Mouse (Mus musculus): ENCODE measurements around the gene Gpr107. TPM values are rescaled to one million over a fixed set of nuclear protein-coding genes. Genes with fewer than 3 reads are reported as not detected.

Gene Gpr107
- total RNA-seq, 2 experiments from 2014 or later: 24.7 to 25.2 TPM

- no peak for DNase-seq
- intact Hi-C loops (cut with DNase I; ENCODE audit: low total_unique reads): no loop called here
Measured at GRCm38 (mm10) chr2:31260549-31260948, 108.4 kb downstream of the Gpr107 start.

GRCm38 (mm10) chr2:31263039-31263461, 110.9 kb downstream of the Gpr107 start:
- DNase-seq: peak; percentile 20
- intact Hi-C loops (cut with DNase I; ENCODE audit: low total_unique reads): no loop called here

GRCm38 (mm10) chr2:31263746-31264378, 111.7 kb downstream of the Gpr107 start:
- intact Hi-C loops (cut with DNase I; ENCODE audit: low total_unique reads): no loop called here
- peak; percentile 84 for DNase-seq

GRCm38 (mm10) chr2:31267447-31267846, 115.3 kb downstream of the Gpr107 start:
- intact Hi-C loops (cut with DNase I; ENCODE audit: low total_unique reads): no loop called here
- DNase-seq: no peak

Other genes with a start within 250 kb of the Gpr107 start
- gene Ptges, start 222.5 kb upstream of the Gpr107 start, total RNA-seq (2021): 1 to 10 TPM; 6.3 to 9.7 TPM
- 10 to 100 TPM; 17.7 to 18.7 TPM for gene Tor1b, start 199.4 kb upstream of the Gpr107 start, total RNA-seq (2021)
- 10 to 100 TPM; 11.2 to 11.7 TPM for gene Tor1a, start 184.4 kb upstream of the Gpr107 start, total RNA-seq (2021)
- 10 to 100 TPM; 16.1 to 17.4 TPM for gene BC005624, start 170.1 kb upstream of the Gpr107 start, total RNA-seq (2021)
- gene Usp20, start 170.0 kb upstream of the Gpr107 start, total RNA-seq (2021): 10 to 100 TPM; 11.6 to 13.1 TPM
- gene Fnbp1, start 10.3 kb upstream of the Gpr107 start, total RNA-seq (2021): 10 to 100 TPM; 16.5 to 21.1 TPM
- 10 to 100 TPM in 1 of 2 experiments, 1 to 10 TPM in 1; 6.1 to 12.0 TPM for gene Ncs1, start 93.5 kb downstream of the Gpr107 start, total RNA-seq (2021)
- 10 to 100 TPM; 44.0 to 45.2 TPM for gene Hmcn2, start 162.1 kb downstream of the Gpr107 start, total RNA-seq (2021)

Data from gastrocnemius, postnatal 14 days (tissue).